Mouse (Mus musculus) brain, embryonic 18.5 days (tissue): ENCODE results near the gene Fam207a.

Source experiments
- DNase-seq: peaks from one replicate; pipeline ENCODE4 v3.0.0-alpha.2; 2012; ENCODE audit warnings: low read depth, low spot score

Gene Fam207a

GRCm38 (mm10) chr10:77455251-77456010, 60.2 kb downstream of the Fam207a start:
- DNase-seq = no peak

DNA sequence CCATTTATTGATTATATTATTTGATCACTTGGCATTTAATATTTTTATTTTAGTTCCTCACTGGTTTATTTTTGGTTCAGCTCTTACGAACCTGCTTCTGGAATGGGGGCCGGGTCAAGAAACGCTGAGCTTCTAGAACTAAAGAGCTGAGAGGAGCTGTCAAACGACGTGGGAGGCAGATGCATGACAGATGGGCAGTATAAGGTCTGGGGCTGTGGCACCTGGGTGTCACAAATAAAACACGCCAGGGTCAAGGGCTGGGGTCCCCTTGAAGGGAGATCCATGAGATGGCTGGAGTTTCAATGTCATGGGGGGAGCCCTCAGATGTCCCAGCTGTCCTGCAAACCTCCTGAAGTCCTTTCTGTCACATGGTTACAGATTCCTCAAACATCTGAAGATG, 60.8 kb downstream of the Fam207a start:
- no peak for DNase-seq

DNA sequence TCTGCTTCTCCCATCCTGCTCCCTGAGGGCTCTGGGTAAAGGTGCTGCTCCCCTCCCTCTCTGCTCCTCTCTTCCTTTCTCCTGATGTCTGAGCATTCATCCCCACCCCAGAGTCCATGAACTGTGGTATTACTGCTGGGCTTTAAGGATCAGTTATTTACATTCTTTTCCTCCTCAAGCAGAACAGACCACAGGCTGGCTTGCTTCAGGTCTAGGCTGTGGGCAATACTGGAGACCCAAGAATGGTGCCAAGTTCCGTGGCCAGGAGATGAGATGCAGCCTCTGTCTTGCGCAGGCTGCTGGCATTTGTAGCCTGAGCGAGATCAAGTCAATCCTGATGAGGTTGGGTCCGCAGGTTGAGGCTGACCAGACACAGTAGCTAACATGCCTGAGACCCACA, 63.8 kb downstream of the Fam207a start:
- DNase-seq = no peak

GRCm38 (mm10) chr10:77450159-77450464, 65.5 kb downstream of the Fam207a start:
- DNase-seq = no peak

- DNase-seq = no peak
Measured at GRCm38 (mm10) chr10:77449315-77450158, 66.0 kb downstream of the Fam207a start.

DNA sequence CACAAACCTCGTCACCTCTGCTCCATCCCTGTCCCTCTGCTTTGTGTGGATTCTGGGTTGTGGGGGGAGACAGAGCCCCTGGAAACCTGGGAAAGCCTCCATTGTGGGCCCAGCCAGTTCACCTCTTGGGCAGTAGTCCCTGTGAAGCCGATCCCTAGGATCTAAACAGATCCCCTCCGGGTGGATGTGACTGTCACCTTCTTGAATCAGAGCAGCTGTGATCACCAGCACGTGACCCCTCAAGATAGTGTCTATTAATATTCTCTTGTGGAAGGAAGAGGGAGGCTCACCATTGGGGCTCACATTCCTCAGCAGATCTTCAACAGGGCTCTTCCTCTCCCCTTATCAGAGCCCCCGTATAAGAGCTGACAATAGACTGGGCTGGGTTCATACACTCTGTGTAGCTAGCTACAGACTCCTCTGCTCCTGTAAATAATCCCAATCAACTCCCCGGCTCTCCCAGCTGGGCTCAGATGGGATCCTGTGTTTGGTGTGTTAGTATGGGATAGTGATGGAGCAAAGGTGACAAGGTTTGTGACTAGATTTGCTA, 66.8 kb downstream of the Fam207a start:
- no peak for DNase-seq

DNA sequence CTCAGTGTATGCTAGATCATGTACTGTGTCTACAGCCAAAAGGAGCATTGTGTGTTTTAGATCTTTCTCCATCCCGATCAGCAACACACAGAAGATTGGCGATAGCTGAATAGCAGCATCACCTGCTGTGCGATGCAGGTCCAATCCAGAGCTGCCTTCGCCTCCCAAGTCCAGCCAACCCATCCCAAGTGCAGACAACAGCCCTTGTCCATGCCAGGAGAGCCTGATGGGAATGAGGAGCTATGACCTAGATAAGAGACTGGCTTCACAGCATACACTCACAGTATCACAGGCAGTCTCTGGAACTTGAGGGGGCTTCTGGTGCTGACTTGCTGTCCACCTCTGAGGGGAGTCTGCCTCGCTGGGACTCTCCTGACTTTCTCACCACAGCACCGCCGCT, 67.4 kb downstream of the Fam207a start:
- DNase-seq = no peak

DNA sequence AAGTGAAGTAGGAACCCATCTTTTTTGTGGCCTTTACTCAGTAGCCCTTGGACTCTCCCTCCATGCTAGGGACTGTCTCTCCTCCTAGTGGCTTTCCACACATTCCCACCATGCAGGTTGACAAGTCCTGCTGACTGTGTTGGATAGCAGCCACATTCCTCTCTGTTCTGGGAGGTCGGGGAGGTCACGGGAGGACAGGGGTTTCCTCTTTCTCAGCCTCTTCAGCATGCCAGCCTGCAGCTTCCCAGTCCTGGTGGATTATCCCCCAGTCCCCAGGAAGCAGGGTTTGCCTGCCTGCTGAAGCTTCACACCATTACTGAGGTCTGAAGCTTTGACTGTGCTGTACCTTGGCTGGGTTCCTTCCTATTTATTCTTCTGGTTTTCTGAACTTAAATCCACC, 67.8 kb downstream of the Fam207a start:
- no peak for DNase-seq

DNA sequence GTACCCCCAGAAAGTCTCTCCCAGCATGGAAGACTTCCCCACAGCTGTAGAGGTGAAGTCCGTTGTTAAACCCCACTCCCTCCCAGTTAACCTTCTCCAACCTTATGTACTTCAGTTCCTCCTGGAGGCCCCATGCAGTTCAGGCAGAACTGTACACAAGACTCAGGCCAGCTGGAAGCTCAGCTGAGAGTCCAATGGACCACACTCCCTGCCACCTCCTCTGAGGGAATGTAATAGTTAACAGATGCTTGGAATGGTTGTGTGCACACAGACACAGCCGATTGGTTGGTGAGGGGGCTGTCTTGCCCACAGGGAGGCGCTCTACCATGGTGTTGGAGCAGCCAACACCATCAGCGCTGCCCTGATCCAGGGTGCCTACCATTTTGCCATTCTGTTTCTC, 73.3 kb downstream of the Fam207a start:
- DNase-seq = no peak

DNA sequence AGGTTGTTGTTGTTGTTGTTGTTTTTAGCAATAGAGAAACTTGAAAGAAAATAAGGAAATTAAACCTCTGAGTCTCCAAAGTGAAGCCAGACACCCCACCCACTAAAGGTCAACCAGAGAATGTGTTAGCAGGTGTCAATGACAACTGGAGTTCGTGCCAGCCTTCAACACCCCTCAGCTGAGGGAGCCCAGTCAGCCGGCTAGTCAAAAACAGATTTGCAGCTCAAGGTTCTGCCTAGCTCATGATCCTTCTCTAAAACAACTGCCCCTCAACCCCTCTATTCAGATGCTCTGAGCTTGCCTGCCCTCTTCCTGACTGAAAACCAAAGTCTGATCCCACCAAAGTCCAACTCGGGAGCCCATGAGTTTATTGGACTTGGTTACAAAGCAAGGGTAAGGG, 73.8 kb downstream of the Fam207a start:
- no peak for DNase-seq

- no peak for DNase-seq
Measured at GRCm38 (mm10) chr10:77440841-77441755, 74.5 kb downstream of the Fam207a start.

DNA sequence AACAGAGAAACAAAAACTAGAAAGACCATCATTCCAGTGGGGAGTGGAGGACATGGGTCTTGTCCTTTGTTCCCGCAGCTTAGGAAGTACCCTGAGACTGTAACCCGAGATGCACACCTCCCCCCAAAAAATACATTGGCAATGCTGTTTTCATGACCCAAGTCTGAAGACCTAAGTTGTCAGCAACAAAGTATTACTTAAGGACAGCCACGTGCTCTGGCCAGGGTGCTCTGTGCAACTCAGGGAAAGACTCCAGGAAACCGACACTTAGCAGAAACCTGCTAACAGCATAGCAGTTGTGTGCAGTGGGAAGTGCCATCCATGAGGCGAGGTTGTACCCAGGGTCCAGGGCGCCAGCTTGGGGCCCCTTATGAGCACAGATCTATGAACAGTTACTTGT, 75.3 kb downstream of the Fam207a start:
- DNase-seq = no peak

DNA sequence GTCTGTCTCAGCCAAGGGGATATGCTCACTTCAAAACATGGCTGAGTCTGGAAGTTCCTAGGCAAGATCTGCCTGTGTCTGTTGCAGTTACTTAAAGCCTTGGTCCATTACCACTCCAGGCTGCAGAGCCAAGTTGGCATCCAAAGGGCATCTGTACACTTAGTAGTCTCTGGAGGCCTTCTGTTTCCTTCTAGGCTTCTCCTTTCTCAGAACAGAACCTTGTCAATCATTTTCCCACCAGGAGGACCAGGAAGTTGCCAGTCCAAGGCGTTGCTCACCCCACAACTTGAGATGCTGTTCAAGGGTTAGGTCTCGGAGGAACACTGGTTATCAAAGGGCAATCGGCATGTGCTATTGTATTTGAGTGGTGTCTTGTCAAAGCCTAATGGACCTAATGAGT, 76.6 kb downstream of the Fam207a start:
- no peak for DNase-seq

DNA sequence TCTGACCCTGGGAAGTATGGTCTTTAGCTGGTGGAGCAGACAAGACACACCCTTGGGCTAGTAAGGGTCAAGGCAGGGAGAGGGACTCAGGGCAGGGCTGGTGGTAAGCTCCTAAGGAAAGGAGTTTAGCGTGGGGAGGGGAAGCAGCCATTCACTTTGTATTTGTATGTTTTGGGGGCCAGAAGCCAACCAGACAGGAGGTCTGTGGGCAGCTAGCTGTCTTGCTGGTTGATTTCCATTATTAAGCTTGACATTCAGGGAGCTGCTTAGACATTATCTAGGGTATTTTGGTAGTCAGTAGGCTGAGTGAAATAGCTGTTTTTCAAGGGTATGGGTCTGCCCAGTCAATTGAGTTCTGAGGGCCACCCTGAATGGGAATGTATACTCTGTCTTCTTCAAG, 77.6 kb downstream of the Fam207a start:
- no peak for DNase-seq
